Mouse (Mus musculus): ENCODE results near the gene Krt34. TPM values are rescaled to one million over a fixed set of nuclear protein-coding genes. Genes with fewer than 3 reads are reported as not detected.

The Krt34 gene
- polyA plus RNA-seq, 1 experiment from 2014 or later = not detected

GRCm38 (mm10) chr11:99993620-99994383, 47.6 kb downstream of the Krt34 start, which contains the start of gene Krtap17-1:
TSS of gene Krtap17-1 (minus strand) at chr11:99993994.
- Histone ChIP-seq H3K27me3 (ENCODE audit: control insufficient read depth, insufficient read depth, low read length) (0 out of 2 replicates have a peak, but pooled peaks cover 2% of the 10 kb centered on the region), H3K36me3 (replicated peaks; ENCODE audit: control insufficient read depth, insufficient read depth, low read depth, low read length) (no peaks in the 10 kb centered on the region), H3K4me3 (ENCODE audit: low read depth, low read length) (no peak within 1 kb of the TSS), H3K4me2 (ENCODE audit: low read depth, low read length) (peak within 1 kb of the TSS; percentile 21), H3K27ac (replicated peaks; ENCODE audit: low read depth, low read length) (no peak within 1 kb of the TSS), H3K9me3 (replicated peaks; ENCODE audit: control insufficient read depth, low read length) (no peaks in the 10 kb centered on the region), H3K4me1 (ENCODE audit: control insufficient read depth, insufficient read depth, low read length) (no peaks in the 10 kb centered on the region), H3K9ac (replicated peaks; ENCODE audit: low read length) (peak within 1 kb of the TSS; percentile 25; the same call in 1 of the 2 replicates)
- WGBS = 26% methylated on average over 26 of the region's 26 CpGs
- no peak for ATAC-seq (replicated peaks; ENCODE audit: insufficient number of reproducible peaks, low FRiP score, low TSS enrichment, low read depth)
- no peak for DNase-seq (ENCODE audit: low spot score)

GRCm38 (mm10) chr11:99990571-99990970, 50.8 kb downstream of the Krt34 start:
- no peak overlapping the region for H3K27ac ChIP-seq (replicated peaks; ENCODE audit: low read depth, low read length)
- H3K9ac ChIP-seq (replicated peaks; ENCODE audit: low read length) = no peak overlapping the region
- no peak for DNase-seq (ENCODE audit: low spot score)
- H3K36me3 ChIP-seq (replicated peaks; ENCODE audit: control insufficient read depth, insufficient read depth, low read depth, low read length) = no peaks in the 10 kb centered on the region
- 81% methylated on average over 3 of the region's 3 CpGs for WGBS
- 0 out of 2 replicates have a peak, but pooled peaks cover 2% of the 10 kb centered on the region for H3K27me3 ChIP-seq (ENCODE audit: control insufficient read depth, insufficient read depth, low read length)
- H3K4me1 ChIP-seq (ENCODE audit: control insufficient read depth, insufficient read depth, low read length) = no peaks in the 10 kb centered on the region
- H3K4me3 ChIP-seq (ENCODE audit: low read depth, low read length) = no peak overlapping the region
- no peaks in the 10 kb centered on the region for H3K9me3 ChIP-seq (replicated peaks; ENCODE audit: control insufficient read depth, low read length)
- ATAC-seq (replicated peaks; ENCODE audit: insufficient number of reproducible peaks, low FRiP score, low TSS enrichment, low read depth) = no peak
- no peak overlapping the region for H3K4me2 ChIP-seq (ENCODE audit: low read depth, low read length)

- no peak for ATAC-seq (replicated peaks; ENCODE audit: insufficient number of reproducible peaks, low FRiP score, low TSS enrichment, low read depth)
- DNase-seq (ENCODE audit: low spot score) = no peak
- H3K27ac ChIP-seq (replicated peaks; ENCODE audit: low read depth, low read length) = no peak overlapping the region
- H3K4me2 ChIP-seq (ENCODE audit: low read depth, low read length) = no peak overlapping the region
- H3K4me3 ChIP-seq (ENCODE audit: low read depth, low read length) = no peak overlapping the region
- H3K9ac ChIP-seq (replicated peaks; ENCODE audit: low read length) = no peak overlapping the region
- H3K9me3 ChIP-seq (replicated peaks; ENCODE audit: control insufficient read depth, low read length) = no peaks in the 10 kb centered on the region
- no peaks in the 10 kb centered on the region for H3K4me1 ChIP-seq (ENCODE audit: control insufficient read depth, insufficient read depth, low read length)
- no peaks in the 10 kb centered on the region for H3K36me3 ChIP-seq (replicated peaks; ENCODE audit: control insufficient read depth, insufficient read depth, low read depth, low read length)
- H3K27me3 ChIP-seq (ENCODE audit: control insufficient read depth, insufficient read depth, low read length) = 0 out of 2 replicates have a peak, but pooled peaks cover 2% of the 10 kb centered on the region
- WGBS = 86% methylated on average over 6 of the region's 6 CpGs
These were observed 51.4 kb downstream of the Krt34 start for GRCm38 (mm10) chr11:99989881-99990405.

- no peaks in the 10 kb centered on the region for H3K36me3 ChIP-seq (replicated peaks; ENCODE audit: control insufficient read depth, insufficient read depth, low read depth, low read length)
- ATAC-seq (replicated peaks; ENCODE audit: insufficient number of reproducible peaks, low FRiP score, low TSS enrichment, low read depth) = no peak
- no peak for DNase-seq (ENCODE audit: low spot score)
- no peaks in the 10 kb centered on the region for H3K9me3 ChIP-seq (replicated peaks; ENCODE audit: control insufficient read depth, low read length)
- no peaks in the 10 kb centered on the region for H3K4me1 ChIP-seq (ENCODE audit: control insufficient read depth, insufficient read depth, low read length)
- 91% methylated on average over 3 of the region's 3 CpGs for WGBS
- H3K4me2 ChIP-seq (ENCODE audit: low read depth, low read length) = no peak overlapping the region
- H3K27ac ChIP-seq (replicated peaks; ENCODE audit: low read depth, low read length) = no peak overlapping the region
- no peak overlapping the region for H3K4me3 ChIP-seq (ENCODE audit: low read depth, low read length)
- H3K9ac ChIP-seq (replicated peaks; ENCODE audit: low read length) = no peak overlapping the region
- H3K27me3 ChIP-seq (ENCODE audit: control insufficient read depth, insufficient read depth, low read length) = no peaks in the 10 kb centered on the region
These were observed 52.8 kb downstream of the Krt34 start for GRCm38 (mm10) chr11:99988530-99988929.

Other genes with a start within 250 kb of the Krt34 start
- gene Gm11596, start 248.1 kb downstream of the Krt34 start, polyA plus RNA-seq (2014; fragmentation: Nextera tagmentation; extraction: Ambion mirVana) = not detected in 2 replicates
- not detected in 2 replicates for gene Gm11569, start 242.6 kb downstream of the Krt34 start, polyA plus RNA-seq (2014; fragmentation: Nextera tagmentation; extraction: Ambion mirVana)
- not detected in 2 replicates for gene Gm11554, start 237.1 kb downstream of the Krt34 start, polyA plus RNA-seq (2014; fragmentation: Nextera tagmentation; extraction: Ambion mirVana)
- not detected in 2 replicates for gene Krtap4-13, start 231.7 kb downstream of the Krt34 start, polyA plus RNA-seq (2014; fragmentation: Nextera tagmentation; extraction: Ambion mirVana)
- gene Gm11564, start 225.9 kb downstream of the Krt34 start, polyA plus RNA-seq (2014; fragmentation: Nextera tagmentation; extraction: Ambion mirVana) = not detected in 2 replicates
- not detected in 2 replicates for gene 2300003K06Rik, start 203.5 kb downstream of the Krt34 start, polyA plus RNA-seq (2014; fragmentation: Nextera tagmentation; extraction: Ambion mirVana)
- not detected in 2 replicates for gene Krtap4-16, start 189.9 kb downstream of the Krt34 start, polyA plus RNA-seq (2014; fragmentation: Nextera tagmentation; extraction: Ambion mirVana)
- not detected in 2 replicates for gene Gm11568, start 183.6 kb downstream of the Krt34 start, polyA plus RNA-seq (2014; fragmentation: Nextera tagmentation; extraction: Ambion mirVana)
- gene Gm11559, start 177.1 kb downstream of the Krt34 start, polyA plus RNA-seq (2014; fragmentation: Nextera tagmentation; extraction: Ambion mirVana) = not detected in 2 replicates
- gene Krtap9-1, start 168.2 kb downstream of the Krt34 start, polyA plus RNA-seq (2014; fragmentation: Nextera tagmentation; extraction: Ambion mirVana) = not detected in 2 replicates
- not detected in 2 replicates for gene Gm11567, start 162.4 kb downstream of the Krt34 start, polyA plus RNA-seq (2014; fragmentation: Nextera tagmentation; extraction: Ambion mirVana)
- gene Krtap31-1, start 133.6 kb downstream of the Krt34 start, polyA plus RNA-seq (2014; fragmentation: Nextera tagmentation; extraction: Ambion mirVana) = not detected in 2 replicates
- gene Gm11565, start 126.8 kb downstream of the Krt34 start, polyA plus RNA-seq (2014; fragmentation: Nextera tagmentation; extraction: Ambion mirVana) = not detected in 2 replicates
- not detected in 2 replicates for gene Krtap31-2, start 105.3 kb downstream of the Krt34 start, polyA plus RNA-seq (2014; fragmentation: Nextera tagmentation; extraction: Ambion mirVana)
- not detected in 2 replicates for gene Krtap9-5, start 93.1 kb downstream of the Krt34 start, polyA plus RNA-seq (2014; fragmentation: Nextera tagmentation; extraction: Ambion mirVana)
- not detected in 2 replicates for gene Krtap29-1, start 62.5 kb downstream of the Krt34 start, polyA plus RNA-seq (2014; fragmentation: Nextera tagmentation; extraction: Ambion mirVana)
- gene Krtap16-1, start 55.0 kb downstream of the Krt34 start, polyA plus RNA-seq (2014; fragmentation: Nextera tagmentation; extraction: Ambion mirVana) = not detected in 2 replicates
- not detected in 2 replicates for gene Krtap17-1, start 47.6 kb downstream of the Krt34 start, polyA plus RNA-seq (2014; fragmentation: Nextera tagmentation; extraction: Ambion mirVana)
- not detected in 2 replicates for gene Krt33a, start 25.3 kb downstream of the Krt34 start, polyA plus RNA-seq (2014; fragmentation: Nextera tagmentation; extraction: Ambion mirVana)
- not detected in 2 replicates for gene Krt33b, start 11.7 kb downstream of the Krt34 start, polyA plus RNA-seq (2014; fragmentation: Nextera tagmentation; extraction: Ambion mirVana)
- not detected in 2 replicates for gene Krt31, start 9.0 kb upstream of the Krt34 start, polyA plus RNA-seq (2014; fragmentation: Nextera tagmentation; extraction: Ambion mirVana)
- gene Krt32, start 46.7 kb upstream of the Krt34 start, polyA plus RNA-seq (2014; fragmentation: Nextera tagmentation; extraction: Ambion mirVana) = not detected in 2 replicates
- not detected in 2 replicates for gene Krt35, start 54.7 kb upstream of the Krt34 start, polyA plus RNA-seq (2014; fragmentation: Nextera tagmentation; extraction: Ambion mirVana)
- 0.13 TPM in 1 of 2 replicates, not detected in the other for gene Krt36, start 64.1 kb upstream of the Krt34 start, polyA plus RNA-seq (2014; fragmentation: Nextera tagmentation; extraction: Ambion mirVana)
- not detected in 2 replicates for gene Krt13, start 80.0 kb upstream of the Krt34 start, polyA plus RNA-seq (2014; fragmentation: Nextera tagmentation; extraction: Ambion mirVana)
- 8.2 and 8.6 TPM in 2 replicates for gene Krt15, start 94.4 kb upstream of the Krt34 start, polyA plus RNA-seq (2014; fragmentation: Nextera tagmentation; extraction: Ambion mirVana)
- gene Krt19, start 107.1 kb upstream of the Krt34 start, polyA plus RNA-seq (2014; fragmentation: Nextera tagmentation; extraction: Ambion mirVana) = 8.0 and 10.5 TPM in 2 replicates
- gene Krt9, start 151.7 kb upstream of the Krt34 start, polyA plus RNA-seq (2014; fragmentation: Nextera tagmentation; extraction: Ambion mirVana) = not detected in 2 replicates
- gene Krt14, start 166.0 kb upstream of the Krt34 start, polyA plus RNA-seq (2014; fragmentation: Nextera tagmentation; extraction: Ambion mirVana) = 30.7 and 31.2 TPM in 2 replicates
- not detected in 2 replicates for gene Krt16, start 207.3 kb upstream of the Krt34 start, polyA plus RNA-seq (2014; fragmentation: Nextera tagmentation; extraction: Ambion mirVana)
- 1.3 and 1.8 TPM in 2 replicates for gene Krt17, start 219.5 kb upstream of the Krt34 start, polyA plus RNA-seq (2014; fragmentation: Nextera tagmentation; extraction: Ambion mirVana)
- not detected in 2 replicates for gene Krt42, start 228.3 kb upstream of the Krt34 start, polyA plus RNA-seq (2014; fragmentation: Nextera tagmentation; extraction: Ambion mirVana)

Data from embryonic facial prominence, embryonic 11.5 days (tissue).